Mouse (Mus musculus) MEL (cell line): Measurements from ENCODE around the gene Tsc22d4.

Experiments used
- CHD2 ChIP-seq: IDR thresholded peaks from 2 replicates; pipeline ENCODE4 v1.6.1; 2011; ENCODE audit warnings: low read length, improper control_type of control experiment
- CTCF ChIP-seq, 3 experiments: IDR thresholded peaks in 2 of 3; conservative IDR thresholded peaks in 1 of 3; 2 replicates each; pipeline ENCODE4 v1.5.1; 2011 to 2012; ENCODE audit warnings: low read length in 3 of 3, low read depth in 2 of 3, mild to moderate bottlenecking in 2 of 3, improper control_type of control experiment in 1 of 3, inconsistent platforms in 1 of 3, mixed read lengths in 1 of 3, moderate library complexity in 1 of 3; ENCODE audit not compliant: control insufficient read depth in 1 of 3, insufficient read depth in 1 of 3, poor library complexity in 1 of 3, severe bottlenecking in 1 of 3
- E2F4 ChIP-seq: IDR thresholded peaks from 2 replicates; pipeline ENCODE4 v1.6.1; 2011; ENCODE audit warnings: low read depth, low read length, improper control_type of control experiment, borderline replicate concordance
- EP300 ChIP-seq, 2 experiments: IDR thresholded peaks; 2 replicates each; pipeline ENCODE4 v1.6.1; 2011; ENCODE audit warnings: improper control_type of control experiment in 2 of 2, low read length in 2 of 2, low read depth in 1 of 2, mild to moderate bottlenecking in 1 of 2
- KAT2A ChIP-seq: conservative IDR thresholded peaks from 2 replicates; pipeline ENCODE4 v1.6.1; 2012; ENCODE audit warnings: low read depth, low read length, improper control_type of control experiment, inconsistent platforms
- MAFK ChIP-seq: IDR thresholded peaks from 2 replicates; pipeline ENCODE4 v1.6.1; 2011; ENCODE audit warnings: low read depth, mild to moderate bottlenecking, low read length, improper control_type of control experiment, borderline replicate concordance
- MAX ChIP-seq: IDR thresholded peaks from 2 replicates; pipeline ENCODE4 v1.6.1; 2011; ENCODE audit warnings: low read length, improper control_type of control experiment
- MXI1 ChIP-seq: IDR thresholded peaks from 2 replicates; pipeline ENCODE4 v1.6.1; 2011; ENCODE audit warnings: mild to moderate bottlenecking, low read depth, low read length, improper control_type of control experiment
- MYB ChIP-seq: IDR thresholded peaks from 2 replicates; pipeline ENCODE4 v1.6.1; 2011; ENCODE audit warnings: mild to moderate bottlenecking, low read depth, low read length, improper control_type of control experiment
- NRF1 ChIP-seq: IDR thresholded peaks from 2 replicates; pipeline ENCODE4 v1.6.1; 2014; ENCODE audit warnings: low read depth, mild to moderate bottlenecking, inconsistent platforms, low read length, improper control_type of control experiment, moderate library complexity; ENCODE audit not compliant: poor library complexity, insufficient read depth, severe bottlenecking
- POLR2A ChIP-seq, 2 experiments: IDR thresholded peaks; 2 replicates each; pipeline ENCODE4 v1.6.1; 2011 to 2012; ENCODE audit warnings: low read length in 2 of 2, mild to moderate bottlenecking in 2 of 2, control low read depth in 1 of 2, improper control_type of control experiment in 1 of 2, low read depth in 1 of 2, moderate library complexity in 1 of 2; ENCODE audit not compliant: control insufficient read depth in 1 of 2, insufficient read depth in 1 of 2, poor library complexity in 1 of 2
- RCOR1 ChIP-seq: IDR thresholded peaks from 2 replicates; pipeline ENCODE4 v1.6.1; 2012; ENCODE audit warnings: low read depth, mild to moderate bottlenecking, inconsistent platforms, low read length, improper control_type of control experiment
- ZC3H11A ChIP-seq: IDR thresholded peaks from 2 replicates; pipeline ENCODE4 v1.6.1; 2012; ENCODE audit warnings: low read depth, mild to moderate bottlenecking, inconsistent platforms, low read length, improper control_type of control experiment

- no peak for TF ChIP-seq CTCF (IDR thresholded peaks at IDR 0.05 in 2 of 3, conservative IDR thresholded peaks at IDR 0.05 in 1 of 3; ENCODE audit: control insufficient read depth in 1 of 3, insufficient read depth in 1 of 3, low read depth in 2 of 3, low read length in 3 of 3, poor library complexity in 1 of 3, severe bottlenecking in 1 of 3)
- TF ChIP-seq MXI1: no peak
- TF ChIP-seq KAT2A: no peak
- no peak for TF ChIP-seq NRF1
- no peak for TF ChIP-seq ZC3H11A
- no peak for TF ChIP-seq MAX
- TF ChIP-seq MAFK: no peak
- TF ChIP-seq MYB: no peak
- TF ChIP-seq RCOR1: no peak
- TF ChIP-seq POLR2A (IDR thresholded peaks at IDR 0.05; ENCODE audit: control insufficient read depth in 1 of 2, insufficient read depth in 1 of 2, low read depth in 1 of 2, low read length in 2 of 2, poor library complexity in 1 of 2): no peak
- TF ChIP-seq EP300 (IDR thresholded peaks at IDR 0.05; ENCODE audit: low read depth in 1 of 2, low read length in 2 of 2): no peak
- TF ChIP-seq E2F4: no peak
- TF ChIP-seq CHD2: no peak
Measured at GRCm38 (mm10) chr5:137726767-137727166, 18.8 kb upstream of the Tsc22d4 start.
